Mouse (Mus musculus): ENCODE measurements around the gene Mrpl57. TPM values are rescaled to one million over a fixed set of nuclear protein-coding genes. Genes with fewer than 3 reads are reported as not detected.
"Not testable (repeated sequence)": the region's sequence is repeated elsewhere in the genome, so short reads cannot be mapped to it uniquely, and the experiment has no call there.

The Mrpl57 gene
- total RNA-seq, 2 experiments from 2014 or later, result 95.9 to 97.7 TPM

DNA sequence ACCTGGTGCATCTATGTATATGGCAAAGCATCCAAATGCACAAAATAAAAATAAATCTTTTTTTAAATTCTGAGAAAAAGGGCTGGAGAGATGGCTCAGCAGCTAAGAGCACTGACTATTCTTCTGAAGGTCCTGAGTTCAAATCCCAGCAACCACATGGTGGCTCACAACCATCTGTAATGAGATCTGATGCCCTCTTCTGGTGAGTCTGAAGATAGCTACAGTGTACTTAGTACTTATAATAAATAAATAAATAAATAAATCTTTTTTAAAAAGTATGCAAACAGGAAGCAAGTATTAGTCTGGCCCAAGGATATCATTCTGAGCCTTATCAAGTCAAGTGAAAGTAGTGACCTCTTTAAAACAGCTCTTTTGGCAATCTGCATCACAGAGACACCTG is 30.0 kb downstream of the Mrpl57 start:
- not testable (repeated sequence) for DNase-seq (ENCODE audit: low spot score in 2 of 2)

DNA sequence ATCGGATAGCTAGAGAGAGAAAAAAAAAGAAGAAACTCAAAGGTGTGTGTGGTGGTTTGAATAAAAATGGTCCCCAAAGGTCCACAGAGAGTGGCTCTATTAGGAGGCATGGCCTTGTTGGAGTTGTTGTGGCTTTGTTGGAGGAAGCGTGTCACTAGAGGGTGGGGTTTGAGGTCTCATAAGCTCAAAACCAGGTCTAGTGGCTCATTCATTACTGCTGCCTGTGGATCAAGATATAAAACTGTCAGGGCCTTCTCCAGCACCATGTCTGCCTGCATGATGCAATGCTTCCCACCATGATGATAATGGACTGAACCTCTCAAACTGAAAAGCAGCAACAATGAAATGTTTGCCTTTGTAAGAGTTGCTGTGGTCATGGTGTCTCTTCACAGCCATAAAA is 32.6 kb downstream of the Mrpl57 start:
- no peak for DNase-seq (ENCODE audit: low spot score in 2 of 2)

DNA sequence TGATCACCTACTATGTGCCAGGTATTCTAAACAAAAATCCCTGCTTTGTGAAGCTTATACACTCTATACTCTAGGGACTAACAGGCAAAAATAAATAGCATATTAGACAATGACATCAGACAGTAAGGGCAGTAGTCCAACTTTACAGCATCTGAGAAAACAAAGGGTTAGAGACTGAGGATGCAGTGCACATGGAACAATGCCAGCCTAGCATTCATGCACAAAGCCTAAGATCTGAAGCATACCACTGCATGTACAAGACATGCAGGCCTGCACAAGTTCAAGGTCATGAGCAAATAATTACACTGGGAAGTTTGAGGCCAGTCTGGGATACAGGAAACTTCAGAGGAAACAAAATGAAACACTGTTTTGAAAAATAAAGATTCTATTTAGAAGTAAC is 33.5 kb downstream of the Mrpl57 start:
- DNase-seq (ENCODE audit: low spot score in 2 of 2), result no peak

DNA sequence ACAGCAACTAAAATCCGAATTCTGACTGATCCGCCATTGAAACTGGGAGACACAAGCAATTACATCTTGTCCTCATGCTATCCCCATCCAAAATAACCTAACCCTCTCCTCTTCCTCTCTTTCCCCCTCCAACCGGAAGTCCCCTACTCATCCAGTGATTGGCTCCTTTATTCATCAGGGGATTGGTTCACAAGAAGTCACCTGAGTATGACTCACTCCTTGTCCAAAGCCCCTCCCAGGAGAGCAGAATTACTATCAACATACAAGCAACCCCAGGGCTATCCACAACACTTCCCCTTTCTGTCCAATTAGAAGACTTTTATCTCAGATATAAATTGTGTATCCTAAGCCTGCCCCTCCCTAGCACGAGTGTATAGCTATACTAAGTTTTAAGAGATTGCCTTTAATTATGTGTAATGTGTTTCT is 36.0 kb downstream of the Mrpl57 start:
- DNase-seq (ENCODE audit: low spot score in 2 of 2), result no peak

DNA sequence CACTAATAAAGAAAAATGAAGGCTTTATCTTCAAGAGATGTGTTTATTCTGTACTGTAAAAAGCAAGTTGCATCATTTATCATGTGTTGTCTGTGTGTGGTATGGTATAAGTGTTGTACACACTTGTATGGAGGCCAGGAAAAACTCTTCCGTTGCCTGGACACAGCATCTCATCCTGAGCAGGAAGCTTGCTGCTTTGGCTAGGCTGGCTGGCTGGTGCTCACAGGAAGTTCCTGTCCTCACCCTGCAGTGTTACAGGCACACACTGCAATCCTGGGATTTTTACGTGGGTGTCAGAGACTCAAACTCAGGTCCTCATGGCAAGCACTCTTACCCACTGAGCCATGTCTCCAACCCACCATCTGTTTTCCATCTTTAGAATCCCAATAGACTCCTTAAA is 37.1 kb downstream of the Mrpl57 start:
- DNase-seq (ENCODE audit: low spot score in 2 of 2), result no peak

DNA sequence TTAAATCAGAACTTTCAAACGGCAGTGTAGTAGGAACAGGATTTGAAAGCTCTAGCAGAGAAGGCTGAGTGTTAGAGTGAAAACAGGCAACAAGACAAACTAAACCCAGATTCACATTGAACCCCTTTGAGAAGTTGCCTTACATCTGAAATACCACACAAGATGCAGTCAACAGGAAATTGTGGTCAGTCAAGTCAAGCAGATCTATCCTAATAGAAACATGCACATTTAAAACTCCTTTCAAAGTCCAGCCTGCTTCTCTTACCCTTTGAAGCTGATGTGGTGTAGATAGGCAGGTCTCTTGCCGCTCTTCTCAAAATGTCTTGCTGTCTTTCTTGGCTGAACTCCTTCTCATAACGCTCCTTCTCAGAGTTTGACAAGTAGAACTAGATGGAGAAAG is 39.2 kb downstream of the Mrpl57 start:
- DNase-seq (ENCODE audit: low spot score in 2 of 2), result no peak

DNA sequence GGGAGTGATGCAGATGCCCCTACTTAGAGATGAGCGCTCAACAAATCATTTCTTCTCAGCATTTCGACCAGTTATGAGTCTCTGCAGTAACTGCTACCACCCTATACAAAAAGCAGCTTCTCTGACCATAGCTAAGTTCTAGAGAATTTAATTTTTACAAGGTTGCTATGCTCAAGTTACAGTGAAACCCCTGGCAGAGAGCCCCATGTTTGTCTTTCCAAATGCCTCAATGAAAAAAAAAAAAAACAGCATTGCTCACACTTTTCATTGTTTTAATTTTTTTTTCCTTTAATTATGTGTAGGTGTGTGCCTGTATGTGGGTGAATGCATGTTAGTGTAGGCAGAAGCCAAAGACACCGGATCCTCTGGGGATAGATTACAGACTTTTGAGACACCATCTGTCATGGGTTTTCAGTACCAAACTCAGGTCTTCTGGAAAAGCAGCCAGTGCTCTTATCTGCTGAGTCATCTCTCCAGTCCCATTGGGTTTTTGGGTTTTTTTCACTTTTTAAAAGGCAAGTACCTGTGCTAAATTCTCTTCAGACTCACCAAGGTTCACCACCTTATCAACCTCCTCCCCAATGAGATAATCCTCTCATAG is 40.7 kb downstream of the Mrpl57 start:
- no peak for DNase-seq (ENCODE audit: low spot score in 2 of 2)

DNA sequence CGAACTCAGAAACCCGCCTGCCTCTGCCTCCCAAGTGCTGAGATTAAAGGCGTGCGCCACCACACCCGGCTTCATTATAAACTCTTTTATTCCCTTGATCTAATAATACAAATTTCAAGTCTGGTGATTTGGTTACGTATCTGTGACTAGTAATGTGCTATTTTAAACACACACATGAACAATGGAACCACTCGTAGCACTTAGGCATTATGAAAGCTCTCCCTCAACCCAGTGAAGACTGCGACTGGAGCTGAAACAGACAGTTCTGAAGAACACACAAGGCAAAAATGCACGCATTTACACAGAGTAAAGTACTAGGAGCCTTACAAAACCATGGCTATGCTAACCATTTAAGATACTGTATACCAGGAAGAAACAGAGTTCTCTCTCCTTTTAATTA is 51.9 kb downstream of the Mrpl57 start:
- no peak for DNase-seq (ENCODE audit: low spot score in 2 of 2)

Small RNA genes lying within 50 kb of the gene (microRNA-seq; reads per million reads assigned to microRNA genes)
- gene Mir3077 (ENCODE audit: borderline number of aligned reads in 2 of 2), result 0 reads per million in 2 experiments

Other genes with a start within 250 kb of the Mrpl57 start
- gene Xpo4, start 160.8 kb upstream of the Mrpl57 start, total RNA-seq (2021), result 10 to 100 TPM; 22.5 to 32.7 TPM
- gene Gm49361, start 80.1 kb upstream of the Mrpl57 start, total RNA-seq (2021), result 1 to 10 TPM; 3.3 to 3.4 TPM
- gene Lats2, start 67.8 kb upstream of the Mrpl57 start, total RNA-seq (2021), result 10 to 100 TPM; 38.1 to 54.2 TPM
- gene Sap18, start 28.1 kb upstream of the Mrpl57 start, total RNA-seq (2021), result 10 to 100 TPM; 54.9 to 64.2 TPM
- under 1 TPM; 0.23 to 0.26 TPM for gene Ska3, start within 50 bp of the Mrpl57 start, total RNA-seq (2021)
- 10 to 100 TPM; 25.6 to 40.2 TPM for gene Zdhhc20, start 64.0 kb downstream of the Mrpl57 start, total RNA-seq (2021)
- gene Micu2, start 173.0 kb downstream of the Mrpl57 start, total RNA-seq (2021), result 10 to 100 TPM; 47.0 to 59.5 TPM
- 10 to 100 TPM in 1 of 2 experiments, 1 to 10 TPM in 1; 9.2 to 22.5 TPM for gene Fgf9, start 244.3 kb downstream of the Mrpl57 start, total RNA-seq (2021)